Mouse (Mus musculus) left cerebral cortex, postnatal 10 days (tissue): Measurements from ENCODE around the gene Cdkn2aipnl. TPM values are rescaled to one million over a fixed set of nuclear protein-coding genes. Genes with fewer than 3 reads are reported as not detected.

Experiments
- DNase-seq, 2 experiments: peaks; one replicate each; pipeline ENCODE4 v3.0.0; 2021 to 2022; ENCODE audit warnings: low spot score in 2 of 2, mixed read lengths in 1 of 2; ENCODE audit errors: extremely low spot score in 1 of 2
- intact Hi-C: fragments of 180-260 bp; cut with DNase I; formaldehyde crosslinking; loops from one replicate; pipeline ENCODE4 v1.15.1; 2025
- total RNA-seq, 2 experiments: library from RNA; stranded (reverse); gene quantifications; 2 replicates each; pipeline ENCODE4 v1.2.3; 2021

Cdkn2aipnl gene
- total RNA-seq, 2 experiments from 2014 or later = 40.9 to 41.6 TPM

- intact Hi-C loops = loop anchor here (5.0 kb wide), 1 partner anchor 97 kb away; the partner anchor contains the start of gene Ppp2ca
- peak; percentile 97 for DNase-seq
Measured at GRCm38 (mm10) chr11:52000290-52000962, 33.0 kb downstream of the Cdkn2aipnl start, which contains the start of gene Ube2b. Ube2b (minus strand) TSS chr11:52000762.

GRCm38 (mm10) chr11:52001341-52001740 is 33.9 kb downstream of the Cdkn2aipnl start:
- intact Hi-C loops = loop anchor here (5.0 kb wide), 1 partner anchor 96 kb away; the partner anchor contains the start of gene Ppp2ca
- DNase-seq = no peak

- intact Hi-C loops = loop anchor here (5.0 kb wide), 1 partner anchor 95 kb away; the partner anchor contains the start of gene Ppp2ca
- DNase-seq = no peak
Measured at GRCm38 (mm10) chr11:52001861-52002260, 34.4 kb downstream of the Cdkn2aipnl start.

GRCm38 (mm10) chr11:52002842-52003504 is 35.5 kb downstream of the Cdkn2aipnl start:
- no peak for DNase-seq
- intact Hi-C loops = loop anchor here (5.0 kb wide), 1 partner anchor 94 kb away; the partner anchor contains the start of gene Ppp2ca

- DNase-seq = no peak
- intact Hi-C loops = loop anchor here (5.0 kb wide), 1 partner anchor 94 kb away; the partner anchor contains the start of gene Ppp2ca
Measured at GRCm38 (mm10) chr11:52003505-52003771, 36.0 kb downstream of the Cdkn2aipnl start.

GRCm38 (mm10) chr11:52003772-52004528 is 36.5 kb downstream of the Cdkn2aipnl start, which contains the start of gene Cdkl3:
Cdkl3 (plus strand) TSS chr11:52004221.
- intact Hi-C loops = loop anchor here (5.0 kb wide), 1 partner anchor 93 kb away; the partner anchor contains the start of gene Ppp2ca
- peak; percentile 89 to 96 for DNase-seq

- DNase-seq = no peak
- intact Hi-C loops = no loop called here
Measured at GRCm38 (mm10) chr11:52005586-52005985, 38.1 kb downstream of the Cdkn2aipnl start.

- DNase-seq = no peak
- intact Hi-C loops = no loop called here
Measured at GRCm38 (mm10) chr11:52011011-52011410, 43.5 kb downstream of the Cdkn2aipnl start.

- intact Hi-C loops = no loop called here
- no peak for DNase-seq
Measured at GRCm38 (mm10) chr11:52011541-52011940, 44.1 kb downstream of the Cdkn2aipnl start.

- DNase-seq = no peak
- intact Hi-C loops = no loop called here
Measured at GRCm38 (mm10) chr11:52018217-52018616, 50.8 kb downstream of the Cdkn2aipnl start.

Other genes starting within 250 kb of the Cdkn2aipnl start
- gene Sec24a, start 204.0 kb upstream of the Cdkn2aipnl start, total RNA-seq = 10 to 100 TPM; 24.4 to 25.8 TPM
- gene Sar1b, start 204.0 kb upstream of the Cdkn2aipnl start, total RNA-seq = 10 to 100 TPM; 79.6 to 80.6 TPM
- gene Jade2, start 110.0 kb upstream of the Cdkn2aipnl start, total RNA-seq = 1 to 10 TPM; 6.7 to 8.2 TPM
- 100 to 1,000 TPM; 158 to 169 TPM for gene Ube2b, start 33.1 kb downstream of the Cdkn2aipnl start, total RNA-seq
- 10 to 100 TPM; 20.4 to 20.7 TPM for gene Cdkl3, start 36.6 kb downstream of the Cdkn2aipnl start, total RNA-seq
- gene Ppp2ca, start 131.0 kb downstream of the Cdkn2aipnl start, total RNA-seq = 100 to 1,000 TPM; 145 to 149 TPM
- gene Olfr1373, start 177.9 kb downstream of the Cdkn2aipnl start, total RNA-seq = not detected
- gene Olfr1371, start 246.3 kb downstream of the Cdkn2aipnl start, total RNA-seq = not detected